Mouse (Mus musculus) layer of hippocampus, adult 18-20 months (tissue): ENCODE measurements around the gene Prkg2. TPM values are rescaled to one million over a fixed set of nuclear protein-coding genes. Genes with fewer than 3 reads are reported as not detected.
A peak's percentile ranks its signal among the peaks of the same experiment; 100 is the strongest.

ENCODE experiments used
- DNase-seq, 2 experiments: peaks; one replicate each; pipeline ENCODE4 v3.0.0; 2022; ENCODE audit warnings: low spot score in 2 of 2
- total RNA-seq, 2 experiments: library from RNA; stranded (reverse); gene quantifications; 2 replicates each; pipeline ENCODE4 v1.2.3; 2021

Gene Prkg2
- total RNA-seq, 2 experiments from 2014 or later, result 3.6 to 4.0 TPM

- no peak for DNase-seq
These were observed 118.4 kb downstream of the Prkg2 start for GRCm38 (mm10) chr5:98918716-98919115.

- peak in 1 of 2 experiments; percentile 49 for DNase-seq
These were observed 134.8 kb downstream of the Prkg2 start for GRCm38 (mm10) chr5:98902339-98902738.

DNA sequence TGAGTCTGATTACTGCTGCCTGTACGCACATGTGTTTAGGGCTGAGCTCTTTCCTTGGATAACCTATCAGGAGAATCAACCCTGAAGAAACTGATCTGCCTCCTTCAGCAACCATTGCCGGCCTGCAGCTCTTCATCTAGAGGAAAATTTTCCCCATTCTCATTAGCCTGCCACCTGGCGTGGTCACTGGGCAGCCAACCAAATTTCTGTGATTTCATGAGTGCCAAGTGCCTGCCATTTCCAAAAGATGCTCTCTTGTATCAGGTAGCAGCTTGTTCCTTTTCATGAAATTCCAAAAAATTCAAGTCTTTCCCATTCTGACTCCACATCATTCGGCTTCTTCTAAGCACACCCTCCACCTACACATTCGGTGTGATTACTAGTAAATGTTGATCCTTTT lies 136.2 kb downstream of the Prkg2 start:
- DNase-seq, result no peak

DNA sequence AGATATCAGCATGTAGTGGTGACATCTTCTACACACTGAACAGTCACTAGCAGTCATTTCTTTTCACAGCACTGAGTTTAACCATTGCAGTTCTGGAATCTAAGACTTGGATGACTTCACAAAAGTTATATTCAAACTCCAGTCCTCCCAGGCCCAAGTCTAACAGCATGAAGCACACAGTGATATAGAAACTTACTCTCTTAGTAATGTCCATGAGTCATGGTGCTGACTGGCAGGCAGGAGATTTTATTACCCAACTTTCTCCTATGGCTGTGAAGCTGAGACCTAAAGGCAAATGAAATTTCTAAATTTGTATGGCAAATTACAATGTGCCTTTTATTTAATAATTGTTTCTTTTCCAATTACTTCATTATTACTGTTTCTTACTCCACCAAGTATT lies 139.2 kb downstream of the Prkg2 start:
- no peak for DNase-seq

- DNase-seq, result peak in 1 of 2 experiments; percentile 6
These were observed 142.9 kb downstream of the Prkg2 start for GRCm38 (mm10) chr5:98894281-98894680.

- DNase-seq, result no peak
These were observed 146.6 kb downstream of the Prkg2 start for GRCm38 (mm10) chr5:98890544-98891050.

DNA sequence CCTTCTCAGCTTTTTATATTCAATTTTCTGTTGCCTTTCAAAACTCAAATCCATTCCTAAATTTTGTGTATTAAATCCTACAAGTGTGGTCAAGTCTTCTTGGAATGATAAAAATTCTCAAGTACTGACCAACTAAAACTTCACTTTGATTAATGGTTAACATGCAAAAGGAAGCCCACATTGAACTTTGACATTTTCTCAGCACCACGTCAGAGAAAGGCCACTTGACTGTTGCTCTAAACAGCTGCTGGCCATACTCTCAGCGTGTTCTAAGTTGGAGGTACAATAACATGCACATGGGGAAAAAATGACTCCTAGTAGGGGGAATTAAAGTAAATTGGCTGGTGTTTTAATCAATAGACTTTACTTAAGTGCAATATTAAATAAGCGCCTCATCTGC lies 155.1 kb downstream of the Prkg2 start:
- no peak for DNase-seq

Other genes with a start within 250 kb of the Prkg2 start
- 1 to 10 TPM; 2.3 to 3.2 TPM for gene Bmp3, start 182.9 kb downstream of the Prkg2 start, total RNA-seq